Mouse (Mus musculus) lung, adult 2 months (tissue): ENCODE data around the gene Iqca. TPM values are rescaled to one million over a fixed set of nuclear protein-coding genes. Genes with fewer than 3 reads are reported as not detected.
A peak's percentile ranks its signal among the peaks of the same experiment; 100 is the strongest.

ENCODE experiments used
- DNase-seq: peaks from one replicate; pipeline ENCODE4 v3.0.0; 2022
- H3K4me1 ChIP-seq: fragments of 200-500 bp; 2 replicates; pipeline ENCODE4 v1.6.1; 2011; ENCODE audit warnings: low read length; ENCODE audit not compliant: control insufficient read depth, insufficient read depth
- H3K4me3 ChIP-seq: fragments of 200-500 bp; replicated peaks from 2 replicates; pipeline ENCODE3; 2011; ENCODE audit warnings: low read depth, mild to moderate bottlenecking, control low read depth, low read length; ENCODE audit errors: extremely low read depth
- CTCF ChIP-seq: fragments of 200-500 bp; IDR thresholded peaks from 2 replicates; pipeline ENCODE4 v1.5.1; 2011; ENCODE audit warnings: mild to moderate bottlenecking, low read length, control low read depth; ENCODE audit not compliant: insufficient read depth
- POLR2A ChIP-seq: fragments of 200-500 bp; IDR thresholded peaks from 2 replicates; pipeline ENCODE4 v1.6.1; 2011; ENCODE audit warnings: low read depth, mild to moderate bottlenecking, control low read depth, low read length, borderline replicate concordance; ENCODE audit errors: extremely low read depth
- WGBS: fragments of 180-500 bp; shearing (Covaris S2); methylation state at CpG from one replicate; pipeline ENCODE4 v1.1.7; 2018; 5-methylcytosine and 5-hydroxymethylcytosine counted together
- polyA plus RNA-seq: library from polyadenylated mRNA; depleted of rRNA; stranded (reverse); fragments of >200 nt; gene quantifications from 2 replicates; pipeline ENCODE4 v1.2.3, GENCODE M21; 2012

The Iqca gene
- polyA plus RNA-seq, 1 experiment: 4.1 TPM

DNA sequence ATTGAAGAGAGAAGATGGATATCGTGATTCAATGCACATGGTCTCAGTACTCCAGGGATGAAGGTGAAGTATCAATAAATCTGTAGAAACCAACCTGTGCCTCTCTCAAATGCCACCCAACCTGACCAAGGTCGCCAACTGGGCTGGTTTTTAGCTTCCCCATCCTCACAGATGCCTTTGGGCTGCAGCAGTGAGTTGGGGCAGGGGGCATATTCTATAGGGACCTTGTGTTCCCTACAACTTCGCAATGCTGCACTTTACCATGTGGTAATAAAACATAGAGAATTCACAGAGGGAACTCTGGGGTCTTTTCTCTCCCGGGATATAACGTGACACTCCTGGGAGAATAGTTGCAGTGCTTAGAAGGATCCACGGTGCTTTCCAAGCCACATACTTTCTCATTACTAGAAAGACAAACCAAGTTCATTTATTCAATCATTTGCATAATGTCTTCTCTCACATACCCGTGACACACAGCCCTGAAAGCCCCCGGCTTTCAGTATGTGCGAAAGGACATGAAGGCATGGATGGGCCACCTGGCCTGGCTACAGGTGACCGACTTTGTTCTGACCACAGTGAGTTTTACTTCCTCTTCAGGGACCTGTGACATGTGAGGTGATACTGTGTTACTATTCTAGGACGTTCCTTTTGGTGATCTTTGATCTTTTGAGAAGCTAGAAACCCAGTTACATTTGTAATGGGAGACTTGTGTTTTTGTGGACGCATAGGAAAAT, 27.9 kb upstream of the Iqca start:
- no peaks in the 10 kb centered on the region for H3K4me1 ChIP-seq
- no peak for DNase-seq
- no peak overlapping the region for H3K4me3 ChIP-seq
- no peak for TF ChIP-seq CTCF
- no peak for TF ChIP-seq POLR2A
- WGBS: 79% methylated on average over 12 of the region's 12 CpGs

DNA sequence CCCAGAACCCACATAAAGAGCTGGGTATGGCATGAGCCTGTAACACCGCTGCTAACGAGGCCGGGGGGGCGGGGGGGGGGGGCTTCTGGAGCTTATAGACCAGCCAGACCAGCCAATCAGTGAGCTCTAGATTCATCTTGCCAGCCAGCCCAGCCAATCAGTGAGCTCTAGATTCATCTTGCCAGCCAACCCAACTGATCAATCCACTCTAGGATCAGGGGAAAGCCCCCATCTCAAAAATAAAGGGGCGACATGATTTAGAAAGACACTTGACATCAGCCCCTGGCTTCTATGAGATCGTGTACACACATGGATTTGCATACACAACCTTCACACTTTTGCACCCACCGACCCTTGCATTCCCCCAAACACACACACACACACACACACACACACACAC, 27.3 kb upstream of the Iqca start:
- TF ChIP-seq POLR2A (no peak), CTCF (no peak)
- 73% methylated on average over 7 of the region's 7 CpGs for WGBS
- Histone ChIP-seq H3K4me3 (no peak overlapping the region), H3K4me1 (no peaks in the 10 kb centered on the region)
- DNase-seq: no peak

DNA sequence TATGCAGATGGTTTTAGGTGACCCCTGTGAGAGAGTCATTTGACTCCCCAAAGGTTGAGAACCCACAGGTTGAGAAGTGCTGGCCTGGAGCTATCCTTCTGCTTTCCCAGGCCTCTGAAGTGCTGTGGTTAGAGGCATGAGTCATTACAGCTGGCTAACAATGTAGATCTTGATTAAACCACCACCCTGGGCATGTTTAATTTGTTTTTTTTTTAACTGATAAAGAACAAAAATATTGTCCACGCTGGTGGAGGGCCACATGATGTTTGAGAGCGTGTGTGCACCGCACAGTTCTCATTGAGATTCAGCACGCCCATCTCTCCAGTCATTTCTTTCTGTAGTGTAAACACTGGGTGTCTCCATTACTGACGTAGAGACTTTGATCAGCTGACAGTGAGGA, 24.8 kb upstream of the Iqca start:
- no peaks in the 10 kb centered on the region for H3K4me1 ChIP-seq
- 45% methylated on average over 5 of the region's 5 CpGs for WGBS
- no peak for DNase-seq
- H3K4me3 ChIP-seq: no peak overlapping the region
- TF ChIP-seq CTCF: no peak
- no peak for TF ChIP-seq POLR2A

DNA sequence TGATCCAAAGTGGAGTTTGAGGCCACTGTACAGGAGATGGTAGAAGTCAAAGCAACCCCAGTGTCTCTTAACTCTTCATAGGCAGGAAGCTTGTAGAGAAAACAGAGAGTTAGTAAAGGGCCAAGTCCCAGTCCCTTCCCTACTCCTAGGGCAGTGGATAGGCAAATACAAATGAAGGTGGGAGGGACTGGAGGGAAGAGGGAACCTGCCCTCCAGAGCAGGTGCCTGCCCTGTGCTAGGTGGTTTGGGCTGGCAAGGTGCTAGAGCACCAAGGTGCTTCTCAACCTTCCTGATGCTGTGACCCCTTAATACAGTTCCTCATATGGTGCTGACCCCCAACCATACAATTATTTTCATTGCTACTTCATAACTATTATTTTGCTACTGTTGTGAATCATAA, 24.4 kb upstream of the Iqca start:
- no peak for DNase-seq
- Histone ChIP-seq H3K4me3 (no peak overlapping the region), H3K4me1 (no peaks in the 10 kb centered on the region)
- TF ChIP-seq POLR2A: no peak
- no peak for TF ChIP-seq CTCF

DNA sequence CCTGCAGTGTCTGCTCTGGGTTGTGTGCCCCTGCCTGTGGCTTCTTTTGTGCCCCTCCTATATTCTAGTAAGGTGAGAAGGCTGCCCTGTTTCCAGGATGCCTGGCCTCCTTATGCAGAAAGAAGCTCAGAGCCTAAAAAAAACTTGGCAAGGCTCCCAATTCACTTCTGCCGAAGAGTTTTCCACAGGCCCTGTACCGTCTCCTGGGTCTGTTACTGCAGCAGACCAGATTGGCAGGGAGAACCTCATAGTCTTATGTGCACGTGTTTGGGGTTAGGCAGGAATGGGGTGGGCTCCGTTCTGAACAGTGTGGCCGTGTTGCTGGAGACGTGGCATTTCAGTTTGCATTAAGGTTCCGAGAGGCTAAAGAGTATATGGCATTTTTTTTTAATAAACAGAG, 23.0 kb upstream of the Iqca start:
- 60% methylated on average over 7 of the region's 7 CpGs for WGBS
- TF ChIP-seq POLR2A (no peak), CTCF (no peak)
- DNase-seq: no peak
- Histone ChIP-seq H3K4me1 (no peaks in the 10 kb centered on the region), H3K4me3 (no peak overlapping the region)

DNA sequence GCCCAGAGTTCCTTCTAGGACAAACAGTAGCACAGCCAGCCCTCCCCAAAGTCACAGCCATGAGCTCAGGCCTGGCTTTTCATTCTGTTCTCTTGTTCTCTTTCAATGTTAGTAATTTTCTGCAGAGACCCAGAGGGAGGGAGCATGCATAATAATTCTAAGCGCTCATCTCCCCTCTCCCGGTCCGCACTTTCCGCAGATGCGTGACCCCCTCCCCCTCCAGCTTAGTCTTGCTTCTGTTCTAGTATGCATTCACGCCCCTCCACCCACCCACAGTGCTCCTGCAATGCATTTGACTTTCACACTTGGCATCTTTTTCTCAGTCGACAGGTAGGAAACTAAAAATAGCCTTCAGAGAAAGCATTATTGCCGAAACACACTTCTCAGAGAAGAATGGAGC, 21.1 kb upstream of the Iqca start:
- WGBS: 78% methylated on average over 8 of the region's 8 CpGs
- Histone ChIP-seq H3K4me1 (no peaks in the 10 kb centered on the region), H3K4me3 (no peak overlapping the region)
- no peak for DNase-seq
- TF ChIP-seq CTCF (no peak), POLR2A (no peak)

DNA sequence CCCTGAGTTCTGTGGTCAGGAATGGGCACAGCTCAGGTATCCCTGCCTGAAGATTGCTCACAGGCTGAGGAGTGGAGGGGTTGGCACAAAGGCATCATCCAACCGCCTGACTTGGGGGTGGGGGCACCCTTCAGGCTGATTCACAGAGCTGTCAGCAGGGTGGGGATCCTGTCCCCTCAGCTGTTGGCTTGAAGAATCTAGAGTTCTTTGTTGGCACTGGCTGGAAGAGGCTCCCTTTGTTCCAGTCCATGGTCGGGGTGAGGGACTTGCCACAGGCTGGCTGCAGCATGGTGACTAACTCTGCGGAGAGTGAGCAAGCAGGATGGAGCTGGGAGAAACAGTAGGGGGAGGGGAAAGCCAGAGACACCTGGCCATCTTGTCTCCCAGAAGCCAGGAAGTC, 11.1 kb upstream of the Iqca start:
- Histone ChIP-seq H3K4me1 (peaks cover 3% of the 10 kb centered on the region), H3K4me3 (no peak overlapping the region)
- DNase-seq: no peak
- TF ChIP-seq POLR2A (no peak), CTCF (no peak)
- WGBS: 63% methylated on average over 3 of the region's 3 CpGs

DNA sequence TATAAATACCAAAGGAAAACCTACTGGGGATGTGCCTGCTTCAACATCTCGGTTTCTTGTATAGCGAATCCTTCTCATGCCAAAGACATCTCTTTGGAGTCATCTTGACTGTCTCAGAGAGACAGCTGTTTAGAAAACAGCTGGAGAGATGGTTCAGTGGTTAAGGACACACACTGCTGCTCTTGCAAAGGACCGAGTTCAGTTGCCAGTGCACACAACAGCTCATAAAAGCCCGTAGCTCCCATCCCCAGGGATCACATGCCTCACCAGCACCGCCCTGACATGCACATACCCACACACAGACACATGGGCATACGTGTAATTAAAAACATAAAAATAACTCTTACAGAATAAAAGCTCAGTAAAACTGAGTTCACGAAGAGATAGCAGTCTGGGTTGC, 10.0 kb upstream of the Iqca start:
- TF ChIP-seq CTCF (no peak), POLR2A (no peak)
- DNase-seq: no peak
- H3K4me1 ChIP-seq: peaks cover 3% of the 10 kb centered on the region
- 82% methylated on average over 7 of the region's 7 CpGs for WGBS
- no peak overlapping the region for H3K4me3 ChIP-seq

DNA sequence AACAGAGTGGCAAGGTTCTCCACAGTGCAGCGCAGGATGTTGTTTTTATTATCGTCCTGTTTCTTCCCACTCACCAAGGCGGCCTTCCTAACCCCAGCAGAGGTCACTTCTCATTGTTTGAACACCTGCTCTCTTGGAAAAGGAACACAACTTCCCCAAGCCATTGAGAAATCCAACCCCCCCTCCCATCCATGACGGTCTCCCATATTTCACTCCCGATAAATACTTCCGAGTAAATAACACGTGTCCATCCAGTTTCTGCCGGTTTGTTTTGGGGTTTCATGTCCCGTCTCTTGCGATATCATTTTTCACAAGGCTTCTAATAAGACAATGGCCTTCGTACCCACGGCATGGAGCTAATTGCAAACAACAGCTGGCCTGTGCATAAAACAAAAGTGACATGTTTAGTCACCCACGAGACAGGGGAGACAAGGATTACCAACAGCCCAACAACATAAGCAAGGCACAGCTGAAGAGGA, 9.2 kb upstream of the Iqca start:
- peaks cover 3% of the 10 kb centered on the region for H3K4me1 ChIP-seq
- WGBS: 33% methylated on average over 13 of the region's 13 CpGs
- TF ChIP-seq POLR2A (no peak), CTCF (no peak)
- no peak for DNase-seq
- no peak overlapping the region for H3K4me3 ChIP-seq

DNA sequence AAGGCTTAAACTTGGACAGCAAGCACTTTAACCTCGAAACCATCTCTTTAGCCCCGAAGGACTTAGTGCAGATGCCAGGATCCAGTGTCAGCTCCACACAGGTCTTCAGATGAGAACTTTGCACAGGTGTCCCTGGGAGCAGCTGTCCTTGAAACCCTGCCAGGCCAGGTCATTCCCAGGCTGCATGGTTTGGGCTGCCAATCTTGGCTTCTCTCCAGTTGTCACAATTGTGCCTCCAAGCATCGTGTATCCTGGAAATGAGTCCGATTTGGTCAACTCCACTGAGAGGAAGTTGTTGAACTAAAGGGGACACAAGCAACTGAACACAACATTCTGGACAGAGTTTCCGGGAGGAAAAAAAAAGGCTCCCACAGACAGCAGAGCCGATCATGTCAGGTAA, 8.4 kb upstream of the Iqca start:
- DNase-seq: no peak
- WGBS: 49% methylated on average over 6 of the region's 6 CpGs
- Histone ChIP-seq H3K4me3 (no peak overlapping the region), H3K4me1 (peaks cover 3% of the 10 kb centered on the region)
- no peak for TF ChIP-seq CTCF
- no peak for TF ChIP-seq POLR2A

DNA sequence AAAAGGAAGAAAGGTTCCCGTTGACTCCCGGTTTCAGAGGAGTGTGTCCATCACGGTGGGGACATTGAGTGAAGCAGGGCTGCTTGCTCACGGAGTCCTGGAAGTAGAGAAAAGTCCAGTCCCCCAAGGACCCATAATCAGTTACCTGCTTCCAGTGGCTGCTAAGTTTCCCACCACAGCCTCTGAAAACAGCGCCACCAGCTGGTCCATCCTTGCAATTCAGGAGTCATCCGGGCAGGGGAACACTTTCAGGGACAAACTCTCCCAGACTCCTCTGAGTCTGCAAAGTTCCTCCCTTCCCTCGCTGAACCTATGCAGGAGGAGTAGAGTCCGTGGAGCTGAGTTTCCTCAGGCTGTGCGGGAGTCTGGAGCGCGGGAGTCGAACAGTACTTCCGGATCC, 6.7 kb upstream of the Iqca start:
- DNase-seq: no peak
- TF ChIP-seq CTCF: 0 out of 2 replicates have a peak, but pooled peaks have one; percentile 8
- TF ChIP-seq POLR2A: no peak
- no peak overlapping the region for H3K4me3 ChIP-seq
- WGBS: 48% methylated on average over 13 of the region's 13 CpGs
- peaks cover 3% of the 10 kb centered on the region for H3K4me1 ChIP-seq
